Mouse (Mus musculus) erythroblast, embryonic 14.5 days (primary cell): Measurements from ENCODE around the gene Ccdc149. TPM values are rescaled to one million over a fixed set of nuclear protein-coding genes. Genes with fewer than 3 reads are reported as not detected.

Source experiments
- H3K27me3 ChIP-seq: 2 replicates; pipeline ENCODE4 v1.6.1; 2012; ENCODE audit warnings: inconsistent platforms; ENCODE audit not compliant: control insufficient read depth
- H3K36me3 ChIP-seq: 2 replicates; pipeline ENCODE4 v1.6.1; 2012; ENCODE audit warnings: mild to moderate bottlenecking, inconsistent platforms; ENCODE audit not compliant: control insufficient read depth
- H3K4me1 ChIP-seq: 2 replicates; pipeline ENCODE4 v1.6.1; 2012; ENCODE audit warnings: inconsistent platforms; ENCODE audit not compliant: control insufficient read depth
- H3K4me3 ChIP-seq: replicated peaks from 2 replicates; pipeline ENCODE3; 2012; ENCODE audit warnings: moderate library complexity, mild to moderate bottlenecking, inconsistent platforms
- H3K9me3 ChIP-seq: 2 replicates; pipeline ENCODE4 v1.6.1; 2012; ENCODE audit warnings: low read length, inconsistent platforms, mixed read lengths; ENCODE audit not compliant: control insufficient read depth
- GATA1 ChIP-seq: IDR thresholded peaks from 2 replicates; pipeline ENCODE4 v1.6.1; 2012; ENCODE audit warnings: low read length, inconsistent platforms, mixed read lengths
- TAL1 ChIP-seq: IDR thresholded peaks from 3 replicates; pipeline ENCODE4 v1.6.1; 2012; ENCODE audit warnings: low read length, inconsistent platforms, mixed read lengths
- polyA plus RNA-seq: library from polyadenylated mRNA; stranded (reverse); fragments of >175 nt; gene quantifications from 2 replicates; pipeline ENCODE4 v1.2.3, GENCODE M21; 2012

Ccdc149 gene
- polyA plus RNA-seq, 1 experiment: not detected

GRCm38 (mm10) chr5:52425819-52426218 is 45.5 kb downstream of the Ccdc149 start:
- no peaks in the 10 kb centered on the region for H3K27me3 ChIP-seq
- no peaks in the 10 kb centered on the region for H3K9me3 ChIP-seq
- no peak overlapping the region for H3K4me3 ChIP-seq
- no peaks in the 10 kb centered on the region for H3K36me3 ChIP-seq
- TF ChIP-seq GATA1 (no peak), TAL1 (no peak)
- H3K4me1 ChIP-seq: no peaks in the 10 kb centered on the region

- H3K36me3 ChIP-seq: no peaks in the 10 kb centered on the region
- no peaks in the 10 kb centered on the region for H3K27me3 ChIP-seq
- no peak overlapping the region for H3K4me3 ChIP-seq
- TF ChIP-seq TAL1 (no peak), GATA1 (no peak)
- H3K4me1 ChIP-seq: no peaks in the 10 kb centered on the region
- no peaks in the 10 kb centered on the region for H3K9me3 ChIP-seq
Observed at GRCm38 (mm10) chr5:52423893-52424292, 47.4 kb downstream of the Ccdc149 start.

GRCm38 (mm10) chr5:52416485-52416884 is 54.8 kb downstream of the Ccdc149 start:
- no peak overlapping the region for H3K4me3 ChIP-seq
- H3K36me3 ChIP-seq: no peaks in the 10 kb centered on the region
- no peaks in the 10 kb centered on the region for H3K27me3 ChIP-seq
- TF ChIP-seq GATA1: no peak
- TF ChIP-seq TAL1: no peak
- H3K4me1 ChIP-seq: no peaks in the 10 kb centered on the region
- H3K9me3 ChIP-seq: no peaks in the 10 kb centered on the region

- Histone ChIP-seq H3K36me3 (no peaks in the 10 kb centered on the region), H3K4me1 (no peaks in the 10 kb centered on the region), H3K27me3 (no peaks in the 10 kb centered on the region), H3K9me3 (no peaks in the 10 kb centered on the region), H3K4me3 (no peak overlapping the region)
- TF ChIP-seq TAL1: no peak
- TF ChIP-seq GATA1: no peak
Observed at GRCm38 (mm10) chr5:52415917-52416316, 55.4 kb downstream of the Ccdc149 start.

GRCm38 (mm10) chr5:52415193-52415592 is 56.1 kb downstream of the Ccdc149 start:
- Histone ChIP-seq H3K4me1 (no peaks in the 10 kb centered on the region), H3K4me3 (no peak overlapping the region), H3K27me3 (no peaks in the 10 kb centered on the region), H3K36me3 (no peaks in the 10 kb centered on the region), H3K9me3 (no peaks in the 10 kb centered on the region)
- TF ChIP-seq TAL1 (no peak), GATA1 (no peak)

GRCm38 (mm10) chr5:52411567-52411966 is 59.8 kb downstream of the Ccdc149 start:
- no peaks in the 10 kb centered on the region for H3K36me3 ChIP-seq
- TF ChIP-seq GATA1 (no peak), TAL1 (no peak)
- no peaks in the 10 kb centered on the region for H3K4me1 ChIP-seq
- H3K27me3 ChIP-seq: no peaks in the 10 kb centered on the region
- no peak overlapping the region for H3K4me3 ChIP-seq
- H3K9me3 ChIP-seq: no peaks in the 10 kb centered on the region

GRCm38 (mm10) chr5:52410197-52410596 is 61.1 kb downstream of the Ccdc149 start:
- no peaks in the 10 kb centered on the region for H3K4me1 ChIP-seq
- no peaks in the 10 kb centered on the region for H3K27me3 ChIP-seq
- H3K9me3 ChIP-seq: no peaks in the 10 kb centered on the region
- no peaks in the 10 kb centered on the region for H3K36me3 ChIP-seq
- H3K4me3 ChIP-seq: no peak overlapping the region
- TF ChIP-seq TAL1: no peak
- TF ChIP-seq GATA1: no peak

GRCm38 (mm10) chr5:52408668-52409315 is 62.5 kb downstream of the Ccdc149 start:
- Histone ChIP-seq H3K9me3 (no peaks in the 10 kb centered on the region), H3K36me3 (no peaks in the 10 kb centered on the region), H3K4me1 (no peaks in the 10 kb centered on the region), H3K27me3 (no peaks in the 10 kb centered on the region), H3K4me3 (no peak overlapping the region)
- TF ChIP-seq GATA1 (no peak), TAL1 (no peak)

GRCm38 (mm10) chr5:52404373-52404772 is 66.9 kb downstream of the Ccdc149 start:
- Histone ChIP-seq H3K27me3 (no peaks in the 10 kb centered on the region), H3K9me3 (no peaks in the 10 kb centered on the region), H3K4me1 (no peaks in the 10 kb centered on the region), H3K36me3 (no peaks in the 10 kb centered on the region), H3K4me3 (no peak overlapping the region)
- TF ChIP-seq TAL1 (no peak), GATA1 (no peak)

GRCm38 (mm10) chr5:52393756-52394155 is 77.6 kb downstream of the Ccdc149 start:
- TF ChIP-seq TAL1: no peak
- Histone ChIP-seq H3K9me3 (peaks cover 14% of the 10 kb centered on the region; the same call in 1 of the 2 replicates), H3K4me1 (no peaks in the 10 kb centered on the region), H3K4me3 (no peak overlapping the region), H3K36me3 (no peaks in the 10 kb centered on the region), H3K27me3 (no peaks in the 10 kb centered on the region)
